Mouse (Mus musculus): ENCODE results near the gene Tbcel.

Gene Tbcel

GRCm38 (mm10) chr9:42507709-42508108 is at the start of gene Tbcel:
Gene Tbcel (minus strand): TSS chr9:42507809.
- DNase-seq = no peak

DNA sequence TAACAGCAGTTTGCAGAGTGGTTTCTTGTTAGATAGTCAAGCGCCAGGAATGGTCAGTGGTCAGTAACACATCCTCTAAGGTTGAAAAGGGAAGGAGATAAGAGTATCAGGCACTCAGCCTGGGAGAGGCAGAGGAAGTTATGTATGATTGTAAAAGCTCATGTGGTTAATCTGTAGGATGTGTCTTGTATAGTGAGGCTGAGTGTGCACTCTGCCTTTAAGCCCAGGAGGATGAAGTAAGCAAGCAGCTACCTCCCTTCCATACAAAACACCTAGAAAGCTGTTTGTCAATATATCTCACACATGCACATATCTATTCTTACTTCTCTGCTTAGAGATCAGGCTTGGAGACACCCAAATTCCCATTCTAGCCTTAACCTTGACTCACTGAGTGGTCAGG is 47.6 kb upstream of the Tbcel start:
- DNase-seq = no peak

DNA sequence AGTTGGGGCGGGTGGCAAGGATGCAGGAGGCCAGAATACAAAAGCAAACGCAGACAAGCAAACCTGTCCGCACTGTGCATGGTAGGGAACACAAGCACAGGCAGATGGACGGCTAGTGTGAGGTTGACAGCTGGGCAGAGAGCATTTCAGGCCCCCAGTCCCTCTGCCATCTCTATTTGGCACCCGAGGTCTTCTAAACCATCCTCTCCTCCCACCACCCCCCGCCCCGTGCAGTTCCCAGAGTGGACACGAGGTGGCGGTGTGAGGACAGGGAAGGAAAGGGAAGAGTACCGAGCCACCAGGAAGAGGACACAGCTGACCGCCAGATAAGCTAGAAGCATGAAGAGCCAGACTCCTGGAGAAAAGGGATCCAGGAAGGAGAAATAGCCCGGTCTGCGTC is 42.5 kb upstream of the Tbcel start:
- peak; percentile 69 for DNase-seq

GRCm38 (mm10) chr9:42548981-42549380 is 41.4 kb upstream of the Tbcel start:
- no peak for DNase-seq

GRCm38 (mm10) chr9:42544521-42544920 is 36.9 kb upstream of the Tbcel start:
- DNase-seq = no peak

- DNase-seq = no peak
Observed at GRCm38 (mm10) chr9:42533491-42533890, 25.9 kb upstream of the Tbcel start.

- no peak for DNase-seq
Observed at GRCm38 (mm10) chr9:42533041-42533440, 25.4 kb upstream of the Tbcel start.

- DNase-seq = no peak
Observed at GRCm38 (mm10) chr9:42531951-42532350, 24.3 kb upstream of the Tbcel start.

DNA sequence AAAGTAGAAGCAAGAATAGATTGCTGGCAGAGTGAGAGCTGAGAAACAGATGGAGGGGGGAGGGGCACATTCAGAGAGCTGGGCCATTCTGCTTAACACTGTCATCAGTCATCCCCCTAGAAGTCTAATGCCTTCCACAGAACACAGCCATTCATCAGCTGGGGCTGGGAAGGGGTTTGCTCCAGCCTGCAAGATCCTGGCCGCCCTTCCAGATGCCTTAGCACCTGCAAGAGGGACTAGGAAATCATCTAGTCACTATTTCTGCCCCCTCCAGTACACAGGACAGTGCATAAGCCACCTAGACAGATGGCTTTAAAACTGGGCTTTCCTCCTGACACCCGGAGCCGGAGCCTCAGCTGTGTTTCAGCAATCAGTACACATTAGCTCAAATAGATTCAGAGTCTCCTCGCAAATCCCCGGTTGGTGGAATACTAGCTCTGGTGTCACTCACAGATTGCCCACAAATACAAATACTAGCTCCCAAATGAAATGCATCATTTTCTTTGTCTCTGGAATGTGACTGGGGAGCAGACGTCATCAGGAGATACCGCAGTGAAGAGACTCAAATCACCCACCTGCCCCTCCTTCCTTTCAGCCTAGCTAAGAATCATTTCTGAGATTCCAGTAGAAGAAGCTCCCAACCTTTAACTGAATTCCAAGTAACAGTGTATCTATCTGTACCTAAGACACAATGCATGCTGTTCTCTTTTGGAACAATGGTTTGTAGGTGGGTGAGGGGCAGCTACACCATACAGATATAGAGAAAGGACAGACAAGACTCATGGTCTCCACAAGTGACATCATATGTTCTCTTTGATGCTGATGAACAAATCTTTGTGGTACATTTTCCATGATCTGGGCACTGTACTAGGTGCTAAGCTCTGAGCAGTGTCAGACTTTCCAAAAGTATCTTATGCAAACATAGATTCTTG is 22.9 kb upstream of the Tbcel start:
- peak; percentile 24 for DNase-seq

DNA sequence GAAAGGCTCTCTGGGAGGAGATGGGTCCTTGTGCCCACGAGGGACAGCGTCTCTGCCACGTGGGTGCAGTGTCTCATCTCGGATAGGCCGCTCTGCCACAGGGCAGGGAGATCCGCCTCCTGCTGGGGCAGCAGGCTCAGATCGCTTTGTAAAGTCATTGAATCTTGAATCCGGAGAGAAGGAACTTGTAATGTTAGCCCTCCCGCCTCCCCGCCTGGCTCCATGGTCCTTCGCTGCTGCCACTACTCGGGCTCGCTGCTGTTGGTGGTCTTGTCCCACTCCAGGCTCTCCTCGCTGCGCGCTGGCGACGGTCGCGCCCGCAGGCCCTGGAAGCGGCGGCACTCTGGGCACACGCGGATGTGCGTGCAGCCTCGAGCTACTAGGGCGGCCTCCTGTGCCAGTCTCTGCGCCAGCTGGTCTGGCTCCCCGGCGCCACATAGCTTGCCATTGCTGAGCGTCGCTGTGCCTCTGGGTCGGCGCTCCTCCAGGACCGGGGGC is 13.0 kb upstream of the Tbcel start:
- peak; percentile 62 for DNase-seq

GRCm38 (mm10) chr9:42518163-42518562 is 10.6 kb upstream of the Tbcel start:
- DNase-seq = no peak

GRCm38 (mm10) chr9:42513159-42513558 is 5.5 kb upstream of the Tbcel start:
- no peak for DNase-seq

DNA sequence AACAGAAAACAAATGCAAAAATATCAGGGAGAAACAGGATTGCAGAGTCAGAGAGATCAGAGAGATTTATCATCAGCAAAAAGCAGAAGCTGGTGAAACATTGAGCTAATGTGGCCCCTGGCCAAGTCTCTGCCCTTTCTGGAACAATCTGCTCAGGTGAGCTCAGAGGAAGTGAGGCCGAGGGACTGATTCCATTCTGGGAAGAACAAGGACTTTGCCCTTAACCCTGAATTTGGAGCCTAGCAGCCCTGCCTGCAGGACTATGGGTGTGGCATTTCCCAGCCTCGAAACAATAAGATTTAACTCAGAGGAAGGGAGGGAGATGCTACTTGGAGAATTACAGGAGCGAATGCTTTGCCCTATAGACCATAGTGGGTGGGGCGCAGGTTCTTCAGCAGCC is 4.7 kb upstream of the Tbcel start:
- DNase-seq = peak; percentile 5

DNA sequence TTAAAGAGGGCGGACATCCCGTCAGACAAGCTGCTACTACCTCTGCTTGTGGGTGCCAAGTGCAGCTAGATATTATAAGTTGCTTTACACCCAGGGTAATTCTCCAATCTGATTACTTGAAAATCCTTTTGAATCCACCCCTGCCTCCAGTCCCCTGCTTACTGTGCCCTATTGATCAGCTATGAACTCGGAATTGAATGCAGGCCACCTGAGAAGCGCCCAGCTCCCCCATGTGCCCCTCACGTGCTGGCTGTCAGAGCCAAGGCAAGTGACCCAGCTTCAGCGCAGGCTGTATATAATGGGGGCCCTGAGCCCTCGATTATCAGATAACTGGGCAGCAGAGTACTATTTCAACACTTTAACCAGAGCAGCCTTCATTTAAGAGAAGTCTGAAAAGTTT is 626 bp upstream of the Tbcel start:
- DNase-seq = no peak

GRCm38 (mm10) chr9:42507022-42507421 is 587 bp downstream of the Tbcel start:
- DNase-seq = no peak

- no peak for DNase-seq
Observed at GRCm38 (mm10) chr9:42504971-42505510, 2.6 kb downstream of the Tbcel start.

- DNase-seq = no peak
Observed at GRCm38 (mm10) chr9:42504559-42504958, 3.0 kb downstream of the Tbcel start.

DNA sequence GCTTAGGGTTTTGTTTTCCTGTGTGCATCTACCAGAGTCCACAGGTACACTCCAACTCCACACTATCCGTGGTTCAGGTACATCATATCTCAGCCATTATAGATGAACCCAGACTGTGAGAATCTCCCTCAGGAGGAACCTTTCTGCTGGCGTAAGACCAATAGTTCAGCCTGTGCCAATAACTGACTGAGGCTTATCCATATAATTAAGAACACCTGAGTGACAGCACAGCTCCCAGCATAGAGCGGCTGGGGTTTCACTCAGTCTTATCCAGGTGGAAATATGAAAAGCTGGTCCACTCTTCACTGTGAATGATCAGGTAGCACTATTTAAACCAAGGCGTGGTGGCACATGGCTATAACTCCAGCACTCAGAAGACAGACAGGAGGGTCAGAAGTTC is 3.9 kb downstream of the Tbcel start:
- no peak for DNase-seq

DNA sequence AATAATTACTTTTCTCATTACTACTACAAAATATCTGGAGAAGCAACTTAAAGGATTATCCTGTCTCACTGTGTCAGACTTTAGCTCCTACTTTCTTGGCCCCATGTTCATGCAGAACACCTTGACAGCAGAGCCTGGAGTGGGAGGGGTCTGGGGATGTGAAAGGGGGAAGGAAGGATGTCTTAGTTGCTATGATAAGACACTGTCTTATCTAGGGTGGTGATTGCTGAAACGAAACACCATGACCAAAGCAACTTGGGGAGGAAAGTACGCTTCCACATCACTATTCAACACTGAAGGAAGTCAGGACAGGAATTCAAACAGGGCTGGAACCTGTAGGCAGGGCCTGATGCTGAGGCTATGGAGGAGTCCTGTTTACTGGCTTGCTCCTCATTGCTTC is 11.3 kb downstream of the Tbcel start:
- DNase-seq = no peak

DNA sequence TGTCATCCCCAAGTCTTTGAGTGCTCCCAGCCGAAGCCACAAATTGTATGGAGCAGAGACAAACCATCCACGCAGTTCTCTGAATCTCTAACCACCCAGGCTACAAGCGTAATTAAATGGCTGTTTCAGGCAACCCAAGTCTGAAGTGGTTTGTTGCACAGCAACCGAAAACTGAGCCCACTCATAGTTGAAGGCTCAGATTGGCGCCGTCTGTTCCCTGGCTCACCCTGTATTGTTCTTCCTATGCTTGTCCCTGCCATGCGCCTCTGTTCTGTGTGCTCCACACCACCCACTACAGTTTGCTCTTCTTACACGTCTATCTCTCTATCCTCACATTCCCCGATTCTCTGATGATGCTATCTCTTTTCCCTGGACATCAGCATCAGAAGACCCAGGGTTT is 15.8 kb downstream of the Tbcel start:
- no peak for DNase-seq

DNA sequence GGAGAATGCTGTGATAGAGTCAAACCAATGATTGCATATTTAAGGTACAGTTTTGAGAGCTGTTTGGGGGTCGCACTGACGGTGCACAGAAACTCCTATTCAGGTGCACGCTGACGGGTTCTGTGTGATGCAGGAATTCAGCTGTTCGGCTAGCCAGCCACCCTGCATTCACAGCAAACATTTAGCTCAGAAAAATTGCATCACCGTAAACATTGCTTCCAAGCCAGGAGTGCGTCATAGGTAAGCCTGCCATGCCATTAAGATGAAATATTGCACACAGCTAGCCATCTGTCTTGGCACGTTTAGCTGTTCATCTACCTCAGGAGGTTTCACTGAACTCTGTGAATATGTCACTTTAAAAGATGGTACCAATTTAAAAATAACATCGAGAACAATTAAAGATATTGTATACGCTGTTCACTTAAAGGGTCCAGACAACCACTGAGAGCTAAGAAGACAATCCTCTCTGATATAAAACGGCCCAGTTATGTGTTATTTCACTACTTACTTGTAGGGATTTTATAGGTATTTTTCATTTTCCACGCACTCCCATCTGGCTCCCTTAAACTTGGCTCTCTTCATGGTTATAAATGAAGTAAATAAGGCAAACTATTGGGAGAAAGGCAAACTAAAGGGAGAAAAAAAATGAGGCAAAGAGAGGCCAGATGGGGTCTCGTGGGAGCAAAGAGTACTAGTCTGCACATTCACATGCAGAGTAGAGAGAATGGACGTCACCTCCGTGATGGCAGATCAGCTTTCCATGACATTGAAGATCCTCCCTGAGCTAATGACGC is 16.8 kb downstream of the Tbcel start:
- peak; percentile 18 for DNase-seq

GRCm38 (mm10) chr9:42488071-42488470 is 19.5 kb downstream of the Tbcel start:
- DNase-seq = no peak

- DNase-seq = no peak
Observed at GRCm38 (mm10) chr9:42486913-42487312, 20.7 kb downstream of the Tbcel start.

GRCm38 (mm10) chr9:42484667-42485066 is 22.9 kb downstream of the Tbcel start:
- DNase-seq = no peak

Data from cerebellum, adult 9-11 months (tissue).